Mouse (Mus musculus) C2C12 (cell line): ENCODE results near the gene Mpv17l. TPM values are rescaled to one million over a fixed set of nuclear protein-coding genes. Genes with fewer than 3 reads are reported as not detected.
"Not testable (repeated sequence)": the region's sequence is repeated elsewhere in the genome, so short reads cannot be mapped to it uniquely, and the experiment has no call there.

ENCODE experiments used
- H3K27me3 ChIP-seq: one replicate; pipeline ENCODE4 v1.6.1; 2011; ENCODE audit not compliant: control insufficient read depth, insufficient read depth, insufficient read length
- H3K36me3 ChIP-seq: one replicate; pipeline ENCODE4 v1.6.1; 2011; ENCODE audit not compliant: control insufficient read depth, insufficient read depth
- H3K4me3 ChIP-seq: one replicate; pipeline ENCODE4 v1.5.1; 2011; ENCODE audit warnings: mild to moderate bottlenecking, control low read depth; ENCODE audit not compliant: poor library complexity, insufficient read depth, severe bottlenecking
- H3K79me2 ChIP-seq: one replicate; pipeline ENCODE4 v1.6.1; 2011; ENCODE audit not compliant: control insufficient read depth, insufficient read depth
- H3K79me3 ChIP-seq: one replicate; pipeline ENCODE4 v1.6.1; 2011; ENCODE audit warnings: low read depth, control low read depth
- H3ac ChIP-seq: one replicate; pipeline ENCODE3; 2011; ENCODE audit warnings: low read depth; ENCODE audit not compliant: control insufficient read depth, insufficient read length
- CEBPB ChIP-seq: IDR thresholded peaks from one replicate; pipeline ENCODE4 v1.6.1; 2011; ENCODE audit warnings: low read depth, mild to moderate bottlenecking, control low read depth, moderate library complexity
- CTCF ChIP-seq: IDR thresholded peaks from one replicate; pipeline ENCODE4 v1.5.1; 2011; ENCODE audit not compliant: control insufficient read depth, insufficient read depth, insufficient read length
- FOSL1 ChIP-seq: IDR thresholded peaks from one replicate; pipeline ENCODE4 v1.8.0; 2011; ENCODE audit warnings: mild to moderate bottlenecking, low read length; ENCODE audit not compliant: poor library complexity, insufficient read depth, severe bottlenecking
- MAX ChIP-seq: IDR thresholded peaks from one replicate; pipeline ENCODE4 v1.6.1; 2011; ENCODE audit warnings: mild to moderate bottlenecking, control low read depth
- MYOD1 ChIP-seq: IDR thresholded peaks from one replicate; pipeline ENCODE4 v1.6.1; 2011; ENCODE audit warnings: low read depth; ENCODE audit not compliant: control insufficient read depth, insufficient read length
- MYOG ChIP-seq: IDR thresholded peaks from one replicate; pipeline ENCODE4 v1.6.1; 2011; ENCODE audit not compliant: control insufficient read depth, insufficient read length; ENCODE audit errors: extremely low read depth
- USF1 ChIP-seq: IDR thresholded peaks from one replicate; pipeline ENCODE4 v1.6.1; 2011; ENCODE audit warnings: low read depth, mild to moderate bottlenecking, control low read depth, moderate library complexity
- polyA plus RNA-seq: library from polyadenylated mRNA; unstranded; fragments of >200 nt; fragmentation: generic; extraction: Trizol; gene quantifications from one replicate; pipeline ENCODE4 v1.2.1, GENCODE M21; 2012; ENCODE audit warnings: missing spikeins

Gene Mpv17l
- polyA plus RNA-seq, 1 experiment, result 0.51 TPM

GRCm38 (mm10) chr16:13920093-13920492 is 17.1 kb downstream of the Mpv17l start:
- H3ac ChIP-seq, result no peak overlapping the region
- H3K36me3 ChIP-seq, result no peaks in the 10 kb centered on the region
- no peak overlapping the region for H3K4me3 ChIP-seq
- H3K79me3 ChIP-seq, result no peaks in the 10 kb centered on the region
- H3K27me3 ChIP-seq, result no peaks in the 10 kb centered on the region
- TF ChIP-seq MYOG (no peak), MYOD1 (no peak), CTCF (no peak), MAX (no peak), CEBPB (no peak), USF1 (no peak), FOSL1 (no peak)
- no peaks in the 10 kb centered on the region for H3K79me2 ChIP-seq

- Histone ChIP-seq H3K4me3 (no peak overlapping the region), H3ac (no peak overlapping the region), H3K79me3 (no peaks in the 10 kb centered on the region), H3K36me3 (no peaks in the 10 kb centered on the region), H3K27me3 (no peaks in the 10 kb centered on the region), H3K79me2 (no peaks in the 10 kb centered on the region)
- TF ChIP-seq USF1, result no peak
- TF ChIP-seq MYOD1, result no peak
- no peak for TF ChIP-seq MYOG
- no peak for TF ChIP-seq FOSL1
- no peak for TF ChIP-seq MAX
- no peak for TF ChIP-seq CTCF
- no peak for TF ChIP-seq CEBPB
Measured at GRCm38 (mm10) chr16:13921063-13921462, 18.1 kb downstream of the Mpv17l start.

DNA sequence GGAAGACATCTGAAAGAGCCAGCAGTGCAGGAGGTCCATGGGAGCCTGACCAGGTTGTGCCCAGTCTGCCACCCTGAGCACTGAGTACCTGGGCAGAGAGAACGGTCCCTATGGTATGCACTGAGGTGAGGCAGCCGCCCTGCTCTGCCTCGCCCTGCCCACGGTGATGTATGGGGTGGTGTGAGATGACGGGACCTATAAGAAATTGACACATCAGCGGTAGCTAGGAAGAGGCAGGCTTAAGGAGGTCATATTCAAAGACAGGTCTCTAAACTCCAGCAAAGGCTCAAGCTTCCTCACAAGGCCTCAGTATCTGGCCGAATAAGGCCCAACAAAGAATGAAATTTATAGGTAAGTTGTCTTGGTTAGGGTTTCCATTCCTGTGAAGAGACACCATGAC is 18.8 kb downstream of the Mpv17l start:
- no peaks in the 10 kb centered on the region for H3K79me2 ChIP-seq
- H3K36me3 ChIP-seq, result no peaks in the 10 kb centered on the region
- H3ac ChIP-seq, result no peak overlapping the region
- no peaks in the 10 kb centered on the region for H3K27me3 ChIP-seq
- H3K79me3 ChIP-seq, result no peaks in the 10 kb centered on the region
- H3K4me3 ChIP-seq, result no peak overlapping the region
- no peak for TF ChIP-seq MYOG
- TF ChIP-seq MAX, result no peak
- TF ChIP-seq CEBPB, result no peak
- no peak for TF ChIP-seq MYOD1
- TF ChIP-seq FOSL1, result no peak
- no peak for TF ChIP-seq USF1
- TF ChIP-seq CTCF, result no peak

DNA sequence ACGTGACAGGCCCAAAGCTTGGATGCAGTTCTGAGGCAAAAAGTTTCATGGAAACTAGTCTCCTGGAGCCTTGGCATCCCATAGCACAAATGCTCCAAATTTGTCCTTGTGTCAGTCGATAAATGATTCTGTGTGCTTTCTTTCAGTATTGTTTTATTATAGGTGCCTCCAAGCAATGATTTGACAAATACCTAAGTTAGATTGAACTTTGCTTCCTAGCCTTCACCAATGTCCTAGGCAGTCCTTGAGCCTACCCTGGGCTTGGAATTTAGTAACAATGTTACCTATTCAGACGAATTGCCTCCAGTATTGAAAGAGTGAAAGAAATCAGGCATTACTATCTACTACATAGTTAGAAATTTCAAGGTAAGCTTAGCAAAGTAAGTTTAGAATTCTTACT is 19.5 kb downstream of the Mpv17l start:
- not testable (repeated sequence) for H3K79me3 ChIP-seq, H3K79me2 ChIP-seq, H3K36me3 ChIP-seq, H3ac ChIP-seq, H3K27me3 ChIP-seq, H3K4me3 ChIP-seq

DNA sequence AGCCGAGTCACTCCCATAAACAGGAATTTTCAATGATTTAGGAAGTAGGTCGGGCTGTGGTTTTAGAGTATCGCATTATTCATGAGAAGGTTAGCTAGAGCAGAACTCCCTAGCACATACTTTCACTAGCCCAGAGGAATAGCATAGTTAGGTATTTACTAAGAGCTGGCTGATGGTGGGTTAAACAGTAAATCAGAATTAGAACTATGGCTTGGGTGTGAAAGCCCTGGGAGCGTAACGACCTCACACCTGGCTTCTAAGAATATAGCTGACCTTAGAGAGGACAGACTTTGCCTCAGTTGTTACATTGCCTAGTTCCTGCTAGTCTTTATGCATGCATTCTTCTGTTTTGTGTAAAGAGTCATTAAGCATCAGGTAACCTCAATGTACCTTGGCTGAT is 20.0 kb downstream of the Mpv17l start:
- not testable (repeated sequence) for H3K36me3 ChIP-seq, H3K79me3 ChIP-seq, H3ac ChIP-seq, H3K27me3 ChIP-seq, H3K79me2 ChIP-seq, H3K4me3 ChIP-seq

- TF ChIP-seq MYOD1 (no peak), FOSL1 (no peak), CTCF (no peak), MYOG (no peak)
- no peaks in the 10 kb centered on the region for H3K36me3 ChIP-seq
- no peak overlapping the region for H3ac ChIP-seq
- H3K27me3 ChIP-seq, result no peaks in the 10 kb centered on the region
- H3K79me2 ChIP-seq, result no peaks in the 10 kb centered on the region
- no peaks in the 10 kb centered on the region for H3K79me3 ChIP-seq
- no peak overlapping the region for H3K4me3 ChIP-seq
Measured at GRCm38 (mm10) chr16:13927456-13928075, 24.6 kb downstream of the Mpv17l start.
